In genomic region chr3:100685087-100685762, GRCm38 (mm10) we compare ENCODE assay signal across 8 mouse cellular contexts. TPM values are rescaled to one million over a fixed set of nuclear protein-coding genes. Genes with fewer than 3 reads are reported as not detected.
A peak's percentile ranks its signal among the peaks of the same experiment; 100 is the strongest.
DNase-seq lines count a peak whose midpoint lies in the region; ATAC-seq and TF ChIP-seq lines count a peak whose summit lies in the region.

TSS of gene Man1a2 (minus strand) at chr3:100685503.

- peaks cover 47% of the 10 kb centered on the region for H3K79me2 ChIP-seq in macrophage (ENCODE audit: inconsistent target)

- H3K9me3 ChIP-seq in hindbrain, embryonic 13.5 days, result no peaks in the 10 kb centered on the region

- H3K27ac ChIP-seq in hindbrain, embryonic 13.5 days, result peak within 1 kb of the TSS; percentile 99
- peak within 1 kb of the TSS; percentile 44 for H3K27ac ChIP-seq in macrophage

- no peaks in the 10 kb centered on the region for H3K36me3 ChIP-seq in hindbrain, embryonic 13.5 days
- H3K36me3 ChIP-seq in macrophage (ENCODE audit: inconsistent target), result no peaks in the 10 kb centered on the region

- peak within 1 kb of the TSS; percentile 81 for H3K4me2 ChIP-seq in hindbrain, embryonic 13.5 days

- TF ChIP-seq CTCF in Patski (IDR thresholded peaks at IDR 0.05), result no peak

- under 1% methylated on average over 63 of the region's 92 CpGs for WGBS in hindbrain, embryonic 13.5 days
- under 1% methylated on average over 39 of the region's 92 CpGs for WGBS in macrophage (ENCODE audit: missing documents)

- H3K4me1 ChIP-seq in hindbrain, embryonic 13.5 days (replicated peaks), result peaks cover 31% of the 10 kb centered on the region

- no peaks in the 10 kb centered on the region for H3K27me3 ChIP-seq in Patski
- 0 out of 2 replicates have a peak, but pooled peaks cover 3% of the 10 kb centered on the region for H3K27me3 ChIP-seq in hindbrain, embryonic 13.5 days

- DNase-seq in Patski (ENCODE audit: low read depth, low spot score), result no peak
- peak; percentile 90 to 93 for DNase-seq in cerebellum, postnatal 10 days
- peak; percentile 75 to 79 for DNase-seq in frontal cortex, postnatal 14 days (ENCODE audit: low spot score in 2 of 2)
- DNase-seq in left cerebral cortex, adult 18-20 months (ENCODE audit: low spot score in 2 of 2), result peak; percentile 71 to 79
- DNase-seq in retina, postnatal 7 days (ENCODE audit: low read depth, low spot score), result peak; percentile 56
- peak; percentile 87 for DNase-seq in urinary bladder, adult 2 months (ENCODE audit: low spot score)

- in situ Hi-C loops in Patski (cut with MboI; ENCODE audit: low pct_unique_long_range_greater_than_20kb), result no loop called here

- POLR2A ChIA-PET in Patski (lab: Charles Lee), result interaction anchor here (0.6 kb wide), 1 partner anchor 20 kb away, joined by 7 read pairs; no protein-coding TSS in a partner anchor

- peak; percentile 84 for ATAC-seq in Patski
- peak; percentile 94 for ATAC-seq in hindbrain, embryonic 13.5 days (ENCODE audit: low FRiP score)

- H3K4me3 ChIP-seq in hindbrain, embryonic 13.5 days, result peak within 1 kb of the TSS; percentile 70
- peak within 1 kb of the TSS; percentile 62 for H3K4me3 ChIP-seq in macrophage (ENCODE audit: inconsistent target)

- peak within 1 kb of the TSS; percentile 87 for H3K9ac ChIP-seq in hindbrain, embryonic 13.5 days

- CTCF ChIA-PET in Patski (lab: Charles Lee), result interaction anchor here (0.8 to 1.3 kb wide), 3 partner anchors 27 to 139 kb away, joined by 3 read pairs; no protein-coding TSS in a partner anchor

RNA-seq across cellular contexts. Expression of gene Man1a2, which starts in this region (rescaled TPM):
- polyA plus RNA-seq in Patski (2021) (83.6 TPM), macrophage (2018) (16.2 to 40.0 TPM (median 25.0 TPM) in 3 replicates)
- polyA plus RNA-seq in hindbrain, embryonic 13.5 days (2015; fragmentation: Nextera tagmentation; extraction: Ambion mirVana), result 44.6 and 45.2 TPM in 2 replicates
- 100 to 1,000 TPM; 164 to 166 TPM for total RNA-seq in left cerebral cortex, adult 18-20 months (2021)
- total RNA-seq in macrophage (2018; cell fraction: chromatin; rRNA removed), result 100 to 1,000 TPM in 1 of 26 experiments, 10 to 100 TPM in 25; 19.0 to 132 (median 63.0) TPM
- total RNA-seq in macrophage (2018; cell fraction: cytosol; rRNA removed), result 10 to 100 TPM; 15.0 to 30.4 (median 21.7) TPM
- total RNA-seq in macrophage (2018; cell fraction: nucleus; rRNA removed), result 10 to 100 TPM; 21.9 to 88.3 (median 33.7) TPM
- 16.6 and 20.7 TPM in 2 replicates for polyA plus RNA-seq in urinary bladder, adult 2 months (2012; rRNA removed)
